Mouse (Mus musculus) cerebellum, adult 11-12 months (tissue): Measurements from ENCODE around the gene Cyb561a3.
A peak's percentile ranks its signal among the peaks of the same experiment; 100 is the strongest.

ENCODE experiments used
- DNase-seq: peaks from one replicate; pipeline ENCODE4 v3.0.0; 2022

Cyb561a3 gene

DNA sequence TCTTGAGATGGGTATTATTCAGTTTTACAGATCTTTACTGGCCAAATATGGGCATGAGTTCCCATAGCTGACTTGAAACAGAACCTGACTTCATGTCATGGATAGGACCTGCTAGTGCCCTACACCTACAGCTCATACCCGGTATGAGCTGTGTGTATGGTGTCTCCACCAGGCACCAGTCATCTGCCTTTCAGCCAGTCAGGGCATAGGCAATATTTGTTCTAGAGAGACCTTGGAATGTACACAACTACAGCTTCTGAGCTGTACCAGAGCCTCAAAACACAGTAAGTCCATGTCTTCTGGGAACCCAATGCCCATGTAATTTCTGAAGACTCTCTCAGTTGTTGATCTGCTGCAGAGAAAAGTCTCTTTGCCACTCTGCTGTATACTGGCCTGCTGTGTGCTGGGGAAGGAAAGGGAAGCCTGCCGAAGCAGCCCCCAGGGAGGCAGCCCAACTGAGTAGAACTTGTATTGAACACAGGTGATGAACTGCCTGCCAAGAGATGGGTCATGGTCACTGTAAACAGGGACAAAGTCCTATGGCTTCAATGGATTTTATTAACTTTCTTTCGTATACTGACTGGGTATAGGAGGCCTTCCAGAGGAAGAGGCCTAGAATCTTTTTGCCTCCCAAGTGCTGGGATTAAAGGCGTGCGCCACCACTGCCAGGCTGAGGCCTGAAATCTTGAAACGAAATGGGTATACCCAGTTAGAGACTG, 14.8 kb downstream of the Cyb561a3 start:
- no peak for DNase-seq

DNA sequence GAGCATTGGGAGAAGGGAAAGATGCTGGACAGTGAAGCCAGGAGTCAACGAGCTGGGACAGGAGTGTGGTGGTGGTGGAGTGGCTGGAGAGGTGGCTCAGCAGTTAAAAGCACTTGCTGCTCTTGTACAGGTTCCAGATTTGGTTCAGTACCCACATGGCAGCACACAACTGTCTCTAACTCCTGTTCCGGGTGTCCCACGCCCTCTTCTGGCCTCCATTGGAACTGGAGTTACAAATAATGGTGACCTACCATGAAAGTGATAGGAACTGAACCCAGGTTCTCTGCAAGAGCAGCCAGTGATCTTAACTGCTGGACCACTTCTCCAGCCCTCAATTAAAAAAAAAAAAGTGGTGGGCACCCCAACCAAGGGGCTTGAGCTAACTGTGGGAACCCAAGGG, 21.2 kb downstream of the Cyb561a3 start:
- DNase-seq = no peak

DNA sequence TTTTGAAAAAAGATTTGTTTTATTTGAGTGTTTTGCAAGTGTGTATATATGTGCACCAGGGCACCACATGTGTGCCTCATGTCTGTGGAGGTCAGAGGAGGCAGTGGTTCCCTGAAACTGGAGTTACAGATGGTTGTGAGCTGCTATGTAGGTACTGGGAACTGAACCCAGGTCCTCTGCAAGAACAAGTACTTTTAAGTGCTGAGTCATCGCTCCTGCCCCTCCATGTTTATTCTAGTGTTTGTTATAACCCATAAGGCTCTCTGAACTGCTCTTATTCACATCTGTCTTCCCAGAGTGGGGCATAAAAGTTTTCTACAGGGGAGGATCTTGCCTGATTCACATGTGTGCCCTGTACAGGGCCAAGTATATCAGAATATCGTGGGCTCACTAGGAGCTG, 22.7 kb downstream of the Cyb561a3 start:
- DNase-seq = no peak

DNA sequence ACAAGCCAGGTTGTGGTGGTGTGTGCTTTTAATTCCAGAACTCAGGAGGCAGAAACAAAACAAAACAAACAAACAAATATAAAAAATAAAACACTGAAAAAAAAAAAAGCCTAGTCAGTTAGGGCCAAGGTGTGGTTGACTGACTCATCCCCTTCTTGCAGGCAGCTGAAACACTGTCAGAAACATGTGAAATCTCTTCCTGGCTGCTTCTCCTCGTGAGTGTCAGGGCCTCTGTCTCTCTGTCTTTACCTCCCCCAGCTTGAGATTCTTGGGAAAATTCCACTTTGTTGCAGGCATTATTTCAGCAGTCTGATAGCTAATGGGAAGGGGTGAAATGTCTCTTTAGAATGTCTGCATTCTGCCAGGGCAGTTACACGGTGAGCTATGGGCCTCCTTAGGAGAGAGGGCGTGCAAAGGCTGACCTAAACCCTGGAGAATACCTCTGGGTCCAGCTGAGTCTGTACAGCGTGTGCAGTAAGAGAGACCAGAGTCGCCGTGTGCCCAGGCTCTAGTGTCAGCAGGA, 25.3 kb downstream of the Cyb561a3 start:
- no peak for DNase-seq

DNA sequence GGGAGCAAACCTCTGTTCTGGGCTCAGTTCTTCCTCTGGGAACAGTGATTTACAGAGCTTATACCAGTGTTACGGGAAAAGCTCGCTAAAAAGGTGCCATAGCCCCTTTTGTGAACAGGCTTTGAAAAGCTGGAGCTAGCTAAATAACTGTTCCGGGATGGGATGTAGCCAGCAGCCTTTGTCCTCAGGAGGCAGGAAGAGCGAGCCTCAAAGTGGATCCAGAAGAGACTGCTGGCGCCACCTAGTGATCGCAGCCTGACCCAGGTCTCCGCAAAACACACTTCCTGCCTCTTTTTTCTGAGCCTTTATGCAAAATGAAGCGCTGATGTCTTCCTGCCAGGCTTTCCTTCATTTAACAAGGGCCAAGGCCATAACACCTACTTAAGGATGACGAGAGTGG, 25.8 kb downstream of the Cyb561a3 start:
- DNase-seq = peak; percentile 85

DNA sequence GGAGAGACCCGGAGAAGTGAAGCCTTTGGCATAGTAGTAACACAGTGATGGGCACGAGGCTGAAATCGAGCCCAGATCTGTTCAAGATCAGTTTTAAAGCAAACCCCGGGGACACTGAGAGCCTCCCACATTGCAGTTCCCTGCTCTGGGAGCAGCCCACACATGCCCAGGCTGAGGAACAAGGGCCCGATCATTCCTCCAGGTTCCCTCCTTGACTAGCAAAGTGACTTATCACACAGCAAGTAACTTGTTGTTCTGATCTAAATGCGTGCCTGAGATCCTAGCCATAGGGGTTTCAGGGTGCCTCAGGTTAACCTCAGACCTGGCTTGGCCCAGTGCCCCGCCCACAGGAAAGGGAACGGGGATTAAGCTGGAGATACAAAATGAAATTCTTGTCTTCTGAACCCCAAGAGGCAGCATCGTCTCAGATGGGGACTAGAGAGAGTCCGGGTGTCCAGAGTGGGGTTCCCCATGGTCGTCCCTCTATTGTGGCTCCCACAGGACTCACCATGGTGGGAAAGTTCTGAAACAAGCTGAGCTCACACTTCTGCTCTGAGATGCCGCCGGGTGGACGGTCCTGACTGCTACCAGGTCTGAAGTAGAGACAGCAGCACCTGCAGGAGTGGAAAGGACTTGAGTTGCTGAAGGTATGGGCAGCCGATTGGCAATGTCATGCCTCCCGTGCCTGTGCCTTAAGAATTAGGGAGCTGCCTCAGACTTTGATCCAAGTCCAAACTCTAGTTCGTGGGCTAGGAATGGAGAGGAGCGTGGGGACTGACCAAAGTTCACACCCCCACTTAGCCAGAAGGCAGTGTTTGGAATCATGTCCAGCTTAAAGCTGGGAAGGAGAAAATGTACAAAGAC, 26.9 kb downstream of the Cyb561a3 start:
- DNase-seq = peak; percentile 58

DNA sequence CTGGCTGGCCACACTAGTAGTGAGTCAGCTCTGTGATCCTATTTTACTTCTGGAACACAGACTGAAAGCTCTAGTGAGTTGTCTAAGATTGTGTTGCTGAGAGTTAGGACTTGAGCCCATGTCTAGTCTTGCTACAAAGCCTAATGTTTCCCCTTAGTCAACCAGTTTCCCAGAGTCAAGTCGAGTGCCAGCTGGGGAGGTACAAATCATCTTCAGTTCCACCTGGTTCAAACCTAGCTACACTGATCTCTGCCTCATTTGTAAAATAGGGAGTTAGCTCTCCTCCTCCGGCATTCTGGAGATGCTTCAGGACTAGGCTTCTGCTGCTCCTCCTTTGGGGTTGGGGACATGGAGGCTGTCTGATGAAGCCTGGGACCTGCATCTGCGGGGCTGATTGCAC, 27.6 kb downstream of the Cyb561a3 start:
- peak; percentile 26 for DNase-seq

DNA sequence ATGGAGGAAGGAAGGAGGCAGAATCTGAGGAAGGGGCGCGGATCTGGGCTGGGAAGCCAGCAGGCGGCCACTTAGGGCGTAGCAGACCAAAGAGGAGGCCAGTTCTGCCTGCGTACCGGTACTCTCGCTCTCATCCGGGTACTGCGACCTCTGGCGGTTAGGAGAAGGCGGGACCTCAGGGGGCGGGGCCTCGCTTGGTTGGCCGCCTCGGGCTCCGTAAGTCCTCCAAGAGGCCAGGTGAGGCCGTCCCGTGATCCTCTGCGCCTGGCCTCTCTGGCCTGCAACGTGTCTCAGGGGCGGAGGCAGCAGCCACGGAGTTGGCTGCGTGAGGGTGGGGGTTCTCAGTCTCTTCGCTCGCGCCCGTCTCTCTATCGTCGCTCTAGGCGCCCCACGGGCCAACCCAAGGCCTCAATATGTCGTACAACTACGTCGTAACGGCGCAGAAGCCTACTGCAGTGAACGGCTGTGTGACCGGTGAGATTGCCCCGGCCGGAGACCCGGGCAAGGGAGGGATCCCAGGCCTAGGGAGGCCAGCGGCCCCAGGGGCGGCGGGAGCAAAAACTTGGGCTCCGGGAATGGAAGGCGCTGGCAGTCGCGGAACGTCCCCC, 28.4 kb downstream of the Cyb561a3 start, which contains the start of the genes Ddb1 and Tkfc:
Gene Ddb1, plus strand, starts transcription at position 35 of the 608 bp plus-strand sequence.
Gene Tkfc, minus strand, starts transcription at position 362 of the 608 bp plus-strand sequence.
- peak; percentile 98 for DNase-seq

DNA sequence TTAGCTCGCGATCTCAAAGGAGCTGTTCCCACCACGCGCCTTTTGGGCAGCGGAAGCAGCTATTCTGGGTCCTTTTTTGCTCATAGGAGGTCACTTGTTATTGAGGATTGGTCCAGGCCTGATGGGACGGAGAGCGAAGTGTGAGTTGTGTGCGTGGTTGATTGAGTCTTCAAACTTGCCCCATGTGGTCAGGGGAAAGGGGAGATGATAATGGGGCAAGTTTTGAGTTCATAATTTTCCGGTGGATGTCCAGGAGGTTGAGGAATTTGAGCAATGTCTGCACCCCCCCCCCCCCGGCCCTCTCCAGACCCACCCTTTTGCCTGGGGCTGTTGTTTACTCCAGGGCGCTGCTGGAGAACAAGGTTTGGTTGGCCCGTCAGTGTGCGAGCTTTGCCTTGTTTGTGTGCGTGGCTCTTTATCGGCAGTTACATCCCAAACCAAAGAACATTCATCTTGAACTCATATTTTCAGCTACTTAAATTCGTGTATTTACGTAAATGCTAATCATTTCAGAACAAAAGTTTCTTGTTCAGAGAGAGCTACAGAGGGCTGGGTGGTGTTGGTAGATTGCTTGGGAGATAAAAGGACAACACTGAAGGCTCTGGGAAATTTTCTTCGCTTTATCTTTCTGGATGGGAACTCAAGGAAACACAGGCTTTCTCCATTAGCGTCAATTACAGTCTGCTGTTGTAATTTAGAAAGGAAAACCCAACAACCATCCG, 29.1 kb downstream of the Cyb561a3 start:
- no peak for DNase-seq

DNA sequence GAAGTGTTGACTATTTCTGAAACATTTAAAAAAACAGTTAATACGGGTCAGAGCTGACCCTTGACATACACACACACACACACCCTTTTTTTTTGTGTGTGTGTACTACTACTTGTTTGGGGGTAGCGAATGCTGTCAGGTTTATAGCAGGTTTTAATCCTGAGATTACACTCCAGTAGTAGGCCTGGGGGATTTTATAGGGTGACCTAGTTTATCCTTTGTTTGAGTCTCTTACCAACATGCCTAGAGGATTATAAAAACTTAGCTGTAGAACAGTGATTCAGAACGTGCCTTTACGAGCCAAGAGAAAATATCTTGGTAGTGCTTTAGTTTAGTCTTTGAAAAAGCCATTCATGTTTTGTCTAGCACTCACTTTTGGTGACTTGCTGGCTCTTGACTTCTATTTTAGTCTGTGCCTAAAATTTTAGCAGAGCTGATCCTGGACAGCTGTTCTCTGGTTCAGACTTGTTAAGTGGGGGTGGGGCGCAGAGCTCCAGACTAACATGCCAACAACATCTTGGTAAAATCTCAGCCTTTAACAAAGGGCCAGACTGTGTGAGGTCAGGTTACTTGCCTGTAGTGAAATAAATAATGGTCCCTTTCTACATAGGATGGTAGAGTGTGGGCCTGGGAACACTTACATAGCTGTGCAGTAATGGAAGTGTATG, 31.7 kb downstream of the Cyb561a3 start:
- DNase-seq = no peak

DNA sequence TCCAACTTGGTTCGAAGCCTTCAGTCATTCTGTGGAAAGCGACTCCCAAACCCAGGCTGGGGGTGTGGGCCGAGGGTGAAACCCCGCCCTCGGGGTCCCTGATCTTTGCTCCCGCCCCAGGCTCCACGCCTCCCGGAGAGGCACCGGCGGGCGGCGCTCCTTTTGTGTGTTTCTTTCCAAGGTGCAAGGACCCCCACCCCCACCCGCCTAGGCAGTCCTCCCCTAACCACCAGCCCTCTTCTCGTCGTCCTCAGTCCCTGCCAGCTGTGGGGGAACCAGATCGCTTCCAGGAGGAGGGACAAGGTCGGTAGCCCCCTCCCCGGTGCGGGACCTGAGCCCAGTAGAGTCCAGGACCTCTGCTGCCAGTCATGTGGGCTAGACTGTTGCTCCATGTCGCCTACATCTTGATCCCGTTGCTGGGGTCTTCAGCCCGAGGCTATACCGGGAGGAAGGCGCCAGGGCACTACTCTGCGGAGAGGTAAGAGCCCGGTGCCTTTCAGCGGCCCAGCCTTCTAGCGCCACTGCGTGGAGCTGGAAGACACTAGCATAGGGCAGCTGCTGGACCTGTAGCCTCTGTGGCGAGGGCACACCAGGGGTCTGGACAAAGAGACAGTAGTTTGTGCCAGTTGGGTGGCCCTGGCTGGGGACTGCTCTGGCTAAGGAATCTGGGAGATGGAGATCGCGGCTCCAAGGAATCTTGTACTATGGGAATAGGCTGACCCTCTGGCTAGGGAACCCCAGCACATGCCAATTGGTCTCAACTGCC, 57.3 kb downstream of the Cyb561a3 start, which contains the start of gene Vwce:
Gene Vwce, plus strand, starts transcription at position 108 of the 766 bp plus-strand sequence.
- DNase-seq = peak; percentile 57

DNA sequence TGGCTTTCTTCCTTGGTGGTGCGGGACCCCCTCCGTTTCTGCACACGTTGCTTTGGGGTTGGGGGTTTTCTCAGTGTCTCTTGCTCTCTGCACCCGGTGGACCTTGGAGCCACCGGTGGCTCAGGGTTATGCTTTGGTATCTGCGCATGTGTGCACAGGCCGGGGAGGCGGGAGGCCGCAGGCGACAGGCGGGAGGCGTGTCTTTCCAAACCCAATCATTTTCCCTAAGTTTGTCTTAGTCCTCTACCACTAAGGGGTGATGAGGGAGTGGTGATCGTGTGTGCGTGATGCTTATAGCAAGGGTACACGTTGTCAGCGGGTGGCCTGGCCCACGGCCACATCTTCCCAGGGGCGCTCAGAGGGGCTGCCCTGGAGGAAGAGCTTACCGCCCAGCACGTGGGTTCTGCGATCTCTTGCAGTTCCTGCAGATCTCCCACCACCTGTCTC, 57.9 kb downstream of the Cyb561a3 start:
- DNase-seq = peak; percentile 67

DNA sequence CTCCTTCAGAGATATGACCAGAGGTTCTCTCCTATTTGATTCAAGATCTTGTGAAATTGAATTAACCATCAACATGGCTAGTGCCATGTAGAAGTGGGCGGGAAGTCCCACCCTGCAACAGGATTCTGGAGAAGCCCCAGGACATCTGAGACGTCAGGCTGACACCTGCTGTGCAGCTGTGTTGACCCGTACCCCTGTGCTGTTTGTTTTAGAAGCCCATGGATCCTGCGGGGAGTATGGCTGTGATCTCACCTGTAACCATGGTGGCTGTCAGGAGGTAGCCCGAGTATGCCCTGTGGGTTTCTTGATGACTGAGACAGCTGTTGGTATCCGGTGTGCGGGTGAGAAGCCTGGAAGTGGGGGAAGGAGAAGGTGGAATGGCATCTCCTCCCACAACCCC, 60.9 kb downstream of the Cyb561a3 start:
- no peak for DNase-seq

DNA sequence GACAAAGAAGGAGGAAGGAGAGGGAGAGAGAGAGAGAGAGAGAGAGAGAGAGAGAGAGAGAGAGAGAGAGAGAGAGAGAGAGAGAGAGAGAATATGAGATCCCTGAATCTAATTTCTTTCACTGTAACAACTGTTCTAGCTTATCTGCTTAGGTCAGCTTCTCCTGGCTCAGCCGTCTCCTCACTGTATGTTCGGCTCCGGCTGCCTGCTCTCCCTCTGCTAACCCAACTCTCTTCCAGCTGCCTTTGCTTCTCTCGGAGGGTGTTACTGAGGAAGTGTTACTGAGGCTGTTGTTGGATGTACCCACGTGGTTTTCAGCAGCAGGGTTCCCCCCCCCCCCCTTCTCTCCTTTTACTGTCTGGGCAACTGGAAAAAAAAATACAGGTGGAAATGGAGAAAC, 63.1 kb downstream of the Cyb561a3 start:
- DNase-seq = no peak

DNA sequence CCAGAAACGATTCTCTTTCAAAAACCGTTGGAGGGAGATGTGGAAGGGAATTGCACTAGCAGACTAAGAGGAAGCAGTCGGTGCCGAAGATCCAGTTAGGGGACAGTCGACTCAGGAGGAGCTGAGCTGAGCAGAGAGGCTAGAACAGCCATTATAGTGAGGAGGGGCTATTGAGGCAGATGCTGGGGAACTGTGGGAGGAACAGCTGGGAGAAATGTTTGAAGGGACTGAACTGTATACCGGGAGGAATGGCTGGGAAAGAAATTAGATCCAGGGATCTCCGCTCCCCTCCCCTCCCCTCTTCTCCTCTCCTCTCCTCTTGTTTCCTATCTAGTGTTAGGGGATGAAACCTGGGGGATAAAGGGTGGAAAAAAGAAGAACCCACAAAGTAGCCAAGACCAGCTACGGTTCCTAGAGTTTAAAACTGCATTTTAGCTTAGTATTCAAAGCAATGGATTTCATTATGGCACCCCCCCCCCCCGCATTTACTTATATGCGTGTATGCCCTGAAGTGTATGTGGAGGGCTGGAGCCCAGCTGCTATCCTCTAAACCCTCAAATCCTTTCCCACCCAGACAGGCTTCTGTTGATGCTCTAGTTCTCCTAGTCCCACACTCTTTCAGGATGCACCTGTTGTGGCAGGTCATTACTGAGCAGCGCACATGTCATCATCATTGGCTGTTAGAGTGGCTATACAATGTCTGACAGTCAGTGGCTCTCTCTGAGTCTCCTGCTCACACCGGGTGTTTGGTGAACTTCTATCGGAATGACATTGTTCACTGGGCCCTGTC, 63.8 kb downstream of the Cyb561a3 start:
- DNase-seq = no peak
